Mouse (Mus musculus) stomach, embryonic 14.5 days (tissue): ENCODE measurements around the gene Dnhd1. TPM values are rescaled to one million over a fixed set of nuclear protein-coding genes. Genes with fewer than 3 reads are reported as not detected.
A peak's percentile ranks its signal among the peaks of the same experiment; 100 is the strongest.
"Not testable (repeated sequence)": the region's sequence is repeated elsewhere in the genome, so short reads cannot be mapped to it uniquely, and the experiment has no call there.

ENCODE experiments used
- ATAC-seq: fragments of 200-750 bp; cut with Nextera tagmentation; 2 replicates; pipeline ENCODE4 v1.8.0; 2017; ENCODE audit warnings: low read depth, moderate TSS enrichment; ENCODE audit not compliant: insufficient number of reproducible peaks, insufficient read depth, low FRiP score
- H3K27ac ChIP-seq: fragments of 300-500 bp; sonication (generic); 2 replicates; pipeline ENCODE4 v1.5.1; 2014; ENCODE audit warnings: mild to moderate bottlenecking, low read length, moderate library complexity, mixed read lengths
- H3K27me3 ChIP-seq: fragments of 300-500 bp; sonication (generic); 2 replicates; pipeline ENCODE4 v1.6.1; 2014; ENCODE audit warnings: low read length, control low read depth, mixed read lengths; ENCODE audit not compliant: control insufficient read depth, insufficient read depth
- H3K36me3 ChIP-seq: fragments of 300-500 bp; sonication (generic); 2 replicates; pipeline ENCODE4 v1.6.1; 2014; ENCODE audit warnings: mild to moderate bottlenecking, control low read depth, low read length, moderate library complexity, mixed read lengths; ENCODE audit not compliant: control insufficient read depth, insufficient read depth
- H3K4me1 ChIP-seq: fragments of 300-500 bp; sonication (generic); 2 replicates; pipeline ENCODE4 v1.6.1; 2014; ENCODE audit warnings: low read length, control low read depth, mixed read lengths; ENCODE audit not compliant: control insufficient read depth, insufficient read depth
- H3K4me2 ChIP-seq: fragments of 300-500 bp; sonication (generic); replicated peaks from 2 replicates; pipeline ENCODE4 v1.6.1; 2014; ENCODE audit warnings: low read depth, low read length, control low read depth
- H3K4me3 ChIP-seq: fragments of 300-500 bp; sonication (generic); 2 replicates; pipeline ENCODE4 v1.5.1; 2014; ENCODE audit warnings: low read depth, low read length, control low read depth
- H3K9ac ChIP-seq: fragments of 300-500 bp; sonication (generic); replicated peaks from 2 replicates; pipeline ENCODE4 v1.6.1; 2014; ENCODE audit warnings: low read depth, mild to moderate bottlenecking, control low read depth, low read length, moderate library complexity, mixed read lengths
- H3K9me3 ChIP-seq: fragments of 300-500 bp; sonication (generic); 2 replicates; pipeline ENCODE4 v1.6.1; 2016; ENCODE audit warnings: low read depth, low read length, control low read depth; ENCODE audit not compliant: control insufficient read depth
- WGBS: fragments of 180-500 bp; shearing (Covaris S2); extraction: QIAGEN DNeasy Blood & Tissue Kit; methylation state at CpG from one replicate; pipeline ENCODE4 v1.1.7; 2014; 5-methylcytosine and 5-hydroxymethylcytosine counted together
- polyA plus RNA-seq: library from polyadenylated mRNA; unstranded; fragments of >200 nt; fragmentation: Nextera tagmentation; extraction: Ambion mirVana; gene quantifications from 2 replicates; pipeline ENCODE4 v1.2.1, GENCODE M21; 2014

Gene Dnhd1
- polyA plus RNA-seq, 1 experiment from 2014 or later: 2.0 TPM

- H3K4me2 ChIP-seq: no peak overlapping the region
- H3K27me3 ChIP-seq: no peaks in the 10 kb centered on the region
- no peaks in the 10 kb centered on the region for H3K4me1 ChIP-seq
- WGBS: 95% methylated on average over 4 of the region's 4 CpGs
- peaks cover 4% of the 10 kb centered on the region for H3K36me3 ChIP-seq
- H3K9me3 ChIP-seq: no peaks in the 10 kb centered on the region
- ATAC-seq: no peak
- H3K27ac ChIP-seq: no peak overlapping the region
- no peak overlapping the region for H3K9ac ChIP-seq
- H3K4me3 ChIP-seq: no peak overlapping the region
Observed at GRCm38 (mm10) chr7:105726980-105727325, 76.3 kb downstream of the Dnhd1 start.

GRCm38 (mm10) chr7:105728701-105729428 lies 78.2 kb downstream of the Dnhd1 start:
- WGBS: 84% methylated on average over 6 of the region's 6 CpGs
- H3K4me2 ChIP-seq: no peak overlapping the region
- H3K27me3 ChIP-seq: no peaks in the 10 kb centered on the region
- no peak overlapping the region for H3K4me3 ChIP-seq
- no peak overlapping the region for H3K9ac ChIP-seq
- no peaks in the 10 kb centered on the region for H3K4me1 ChIP-seq
- no peak overlapping the region for H3K27ac ChIP-seq
- H3K9me3 ChIP-seq: no peaks in the 10 kb centered on the region
- ATAC-seq: no peak
- H3K36me3 ChIP-seq: peaks cover 22% of the 10 kb centered on the region

GRCm38 (mm10) chr7:105733836-105734235 lies 83.2 kb downstream of the Dnhd1 start:
- no peak overlapping the region for H3K9ac ChIP-seq
- H3K4me3 ChIP-seq: no peak overlapping the region
- no peak overlapping the region for H3K27ac ChIP-seq
- no peak for ATAC-seq
- no peaks in the 10 kb centered on the region for H3K9me3 ChIP-seq
- H3K36me3 ChIP-seq: peaks cover 29% of the 10 kb centered on the region
- no peak overlapping the region for H3K4me2 ChIP-seq
- H3K27me3 ChIP-seq: no peaks in the 10 kb centered on the region
- H3K4me1 ChIP-seq: peaks cover 17% of the 10 kb centered on the region
- WGBS: 95% methylated on average over 11 of the region's 11 CpGs

- H3K36me3 ChIP-seq: peaks cover 29% of the 10 kb centered on the region
- H3K4me2 ChIP-seq: peak overlapping the region; percentile 71; the same call in 1 of the 2 replicates
- H3K4me1 ChIP-seq: peaks cover 23% of the 10 kb centered on the region
- no peak overlapping the region for H3K9ac ChIP-seq
- H3K27me3 ChIP-seq: no peaks in the 10 kb centered on the region
- H3K9me3 ChIP-seq: no peaks in the 10 kb centered on the region
- 79% methylated on average over 8 of the region's 8 CpGs for WGBS
- no peak for ATAC-seq
- H3K4me3 ChIP-seq: no peak overlapping the region
- H3K27ac ChIP-seq: no peak overlapping the region
Observed at GRCm38 (mm10) chr7:105734826-105735225, 84.2 kb downstream of the Dnhd1 start.

- peak overlapping the region; percentile 82 for H3K27ac ChIP-seq
- H3K9ac ChIP-seq: peak overlapping the region; percentile 78
- peak overlapping the region; percentile 70 for H3K4me3 ChIP-seq
- H3K36me3 ChIP-seq: peaks cover 34% of the 10 kb centered on the region
- H3K4me2 ChIP-seq: peak overlapping the region; percentile 71
- not testable (repeated sequence) for H3K27me3 ChIP-seq, H3K9me3 ChIP-seq, ATAC-seq
- 47% methylated on average over 4 of the region's 4 CpGs for WGBS
- H3K4me1 ChIP-seq: peaks cover 23% of the 10 kb centered on the region
Observed at GRCm38 (mm10) chr7:105735464-105735863, 84.8 kb downstream of the Dnhd1 start.

- H3K9ac ChIP-seq: peak within 1 kb of the TSS; percentile 78
- H3K4me2 ChIP-seq: peak within 1 kb of the TSS; percentile 71
- no peaks in the 10 kb centered on the region for H3K27me3 ChIP-seq
- H3K4me3 ChIP-seq: peak within 1 kb of the TSS; percentile 70
- H3K9me3 ChIP-seq: no peaks in the 10 kb centered on the region
- H3K4me1 ChIP-seq: peaks cover 23% of the 10 kb centered on the region
- H3K27ac ChIP-seq: peak within 1 kb of the TSS; percentile 82
- H3K36me3 ChIP-seq: peaks cover 38% of the 10 kb centered on the region
- peak; percentile 96 for ATAC-seq
- WGBS: under 1% methylated on average over 50 of the region's 62 CpGs
Observed at GRCm38 (mm10) chr7:105736264-105736901, 85.8 kb downstream of the Dnhd1 start, which contains the start of gene Ilk. Ilk (plus strand) TSS chr7:105736592.

GRCm38 (mm10) chr7:105736911-105737521 lies 86.4 kb downstream of the Dnhd1 start, which contains the start of gene Rrp8:
Rrp8 (minus strand) TSS chr7:105737385.
- Histone ChIP-seq H3K4me3 (peak within 1 kb of the TSS; percentile 70), H3K36me3 (peaks cover 37% of the 10 kb centered on the region), H3K4me2 (peak within 1 kb of the TSS; percentile 71), H3K4me1 (peaks cover 23% of the 10 kb centered on the region), H3K27ac (peak within 1 kb of the TSS; percentile 96), H3K27me3 (no peaks in the 10 kb centered on the region), H3K9me3 (no peaks in the 10 kb centered on the region), H3K9ac (peak within 1 kb of the TSS; percentile 78)
- no peak for ATAC-seq
- WGBS: under 1% methylated on average over 30 of the region's 30 CpGs

- H3K27ac ChIP-seq: no peak overlapping the region
- peak overlapping the region; percentile 71 for H3K4me2 ChIP-seq
- 26% methylated on average over 3 of the region's 3 CpGs for WGBS
Observed at GRCm38 (mm10) chr7:105737648-105738047, 87.0 kb downstream of the Dnhd1 start.

More at GRCm38 (mm10) chr7:105737648-105738047, 87.0 kb downstream of the Dnhd1 start:
- Histone ChIP-seq H3K9me3 (no peaks in the 10 kb centered on the region), H3K9ac (peak overlapping the region; percentile 78), H3K36me3 (peaks cover 39% of the 10 kb centered on the region), H3K27me3 (no peaks in the 10 kb centered on the region), H3K4me1 (peaks cover 23% of the 10 kb centered on the region), H3K4me3 (peak overlapping the region; percentile 70)
- no peak for ATAC-seq
